Mouse (Mus musculus) left cerebral cortex, adult 8-10 months (tissue): ENCODE measurements at regions not wholly inside any gene's neighbourhood (a gene's known extent, or its start where the extent isn't known, plus 50 kb on each side); places are given as distances from the start of the nearest gene placed in this dataset.

ENCODE experiments used
- DNase-seq, 2 experiments: peaks; one replicate each; pipeline ENCODE4 v3.0.0; 2022; ENCODE audit warnings: low spot score in 2 of 2

DNA sequence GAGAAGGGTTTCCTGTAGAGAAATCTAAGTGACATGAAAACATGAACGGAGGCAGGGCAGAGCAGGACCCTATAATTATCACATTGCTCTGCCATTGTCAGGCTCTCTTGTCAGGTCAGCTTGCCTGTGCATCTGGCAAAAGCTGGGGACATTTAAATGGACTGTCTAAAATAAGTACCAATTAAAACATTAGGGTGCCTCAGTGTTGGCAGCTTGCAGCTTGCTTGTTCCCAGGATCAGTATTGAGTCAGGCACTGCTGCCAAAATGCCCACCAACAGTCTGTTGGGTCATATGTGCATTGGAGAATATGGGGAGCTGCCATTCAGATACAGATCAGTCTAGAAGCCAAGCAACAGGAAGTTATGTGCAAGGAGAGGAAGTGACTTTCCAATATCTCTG, 349.5 kb upstream of the B3gat1 start:
- DNase-seq, result no peak

DNA sequence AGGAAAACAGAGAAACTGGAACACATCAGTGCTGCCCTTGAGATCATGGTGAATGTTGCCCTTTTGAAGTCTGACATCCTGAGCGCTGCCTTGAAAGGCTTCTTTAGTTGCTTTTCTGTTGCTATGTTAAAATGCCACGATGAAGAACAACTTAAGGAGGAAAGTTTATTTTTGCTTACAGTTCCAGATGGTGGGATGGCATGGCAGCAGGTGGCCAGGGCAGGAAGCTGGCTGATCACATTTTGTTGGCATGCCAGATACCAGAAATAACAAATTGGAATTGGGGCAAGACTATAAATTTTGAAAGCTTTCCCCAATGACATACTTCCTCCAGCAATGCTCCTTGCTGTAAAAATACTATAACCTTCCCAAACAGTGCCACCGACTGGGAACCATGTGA, 334.9 kb upstream of the B3gat1 start:
- peak in 1 of 2 experiments; percentile 16 for DNase-seq

DNA sequence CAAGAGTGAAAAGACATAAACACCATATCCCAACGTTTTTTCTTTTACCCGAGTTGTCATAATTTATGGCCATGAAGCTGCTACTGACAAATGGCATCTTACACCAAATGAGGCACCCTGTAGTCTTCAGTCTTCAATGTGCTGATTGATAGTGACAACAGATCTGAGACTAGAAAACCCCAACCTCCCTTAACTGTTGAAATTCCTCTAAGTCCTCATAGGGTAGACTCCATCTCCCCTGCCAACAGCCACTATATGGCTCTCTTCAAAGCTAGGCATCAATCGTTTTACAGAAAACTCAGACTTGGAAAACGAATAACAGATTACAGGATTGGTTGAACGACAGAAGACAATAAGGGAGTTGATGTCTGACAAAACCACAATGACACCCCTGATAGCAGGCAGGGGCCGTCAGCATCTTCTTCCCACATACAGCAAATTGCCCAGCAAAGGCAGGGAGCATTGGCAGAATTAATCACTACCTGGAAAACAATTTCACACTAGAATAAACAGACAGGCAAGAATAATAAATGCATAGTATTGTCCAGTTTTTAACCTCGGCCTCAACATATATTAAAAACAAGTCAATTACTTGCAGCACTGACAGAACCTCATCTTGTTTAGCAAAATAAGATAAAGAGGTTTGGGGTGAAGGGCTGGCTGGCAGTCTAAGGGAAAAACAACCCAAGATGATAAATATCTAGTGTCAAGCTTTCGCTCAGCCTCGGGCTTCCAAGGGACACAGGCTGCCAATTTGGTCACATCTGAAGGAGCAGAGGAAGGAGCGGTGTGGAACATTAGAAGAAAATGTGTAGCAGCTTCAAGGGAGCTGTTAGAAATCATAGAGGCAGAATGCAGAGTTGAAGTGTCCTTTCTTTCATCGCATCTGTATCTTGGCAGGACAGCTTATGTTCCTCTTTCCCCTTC, 310.4 kb upstream of the B3gat1 start:
- DNase-seq, result no peak

DNA sequence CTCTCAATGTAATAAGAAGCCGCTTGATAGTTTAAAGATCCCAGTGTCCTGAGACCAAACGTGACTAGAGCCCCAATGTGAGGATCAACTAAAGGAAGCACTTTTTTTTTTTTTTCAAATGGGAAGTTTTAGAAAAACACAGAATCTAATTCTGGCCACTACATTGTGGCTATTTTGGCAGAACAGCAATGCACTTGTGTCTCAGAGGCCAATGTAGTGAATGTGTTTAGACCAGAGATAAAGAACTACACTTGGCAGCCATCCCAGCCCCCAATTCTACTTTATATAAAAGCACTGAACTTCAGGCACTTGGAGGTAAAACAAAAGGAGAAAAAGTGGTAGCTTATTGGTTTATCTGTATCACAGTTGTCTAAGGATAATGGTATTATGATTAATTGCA, 298.0 kb upstream of the B3gat1 start:
- DNase-seq, result peak in 1 of 2 experiments; percentile 35

DNA sequence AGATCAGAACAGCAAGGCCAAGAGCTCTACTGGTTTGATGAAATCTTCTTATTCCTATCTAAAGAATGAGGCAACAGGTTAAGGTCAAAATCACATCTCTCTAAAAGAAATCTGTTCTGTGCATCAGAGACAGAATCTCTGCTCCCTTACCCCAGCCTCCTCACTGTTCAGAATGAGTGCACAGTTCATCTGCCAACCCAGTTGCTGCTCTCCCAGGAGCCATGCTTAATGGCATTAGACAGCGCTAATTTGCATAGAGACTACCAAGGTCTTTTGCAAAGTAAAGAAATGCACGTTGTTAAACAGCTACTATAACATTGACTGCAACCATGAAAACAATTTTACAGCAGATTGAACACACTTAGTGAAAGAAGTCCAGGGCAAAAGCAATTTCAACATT, 296.3 kb upstream of the B3gat1 start:
- no peak for DNase-seq

DNA sequence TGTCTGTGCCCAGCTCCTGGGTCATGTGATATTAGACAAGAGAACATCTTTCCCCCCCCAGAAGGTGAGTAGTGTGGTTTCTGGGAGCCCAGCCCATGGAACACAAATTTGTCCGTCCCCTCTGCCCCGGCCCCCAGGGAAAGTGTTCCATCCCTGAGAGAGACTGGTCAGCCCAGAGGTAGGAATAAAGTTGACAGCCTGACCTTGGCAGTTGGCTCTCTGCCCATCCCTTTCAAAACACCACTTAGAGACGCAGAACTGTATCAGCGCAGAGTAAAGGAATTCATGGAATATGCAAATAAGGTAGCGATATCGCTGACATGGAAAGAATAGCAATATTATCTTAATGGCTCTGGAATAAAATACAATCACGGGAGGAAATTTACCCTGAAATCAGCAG, 279.6 kb upstream of the B3gat1 start:
- DNase-seq, result no peak

DNA sequence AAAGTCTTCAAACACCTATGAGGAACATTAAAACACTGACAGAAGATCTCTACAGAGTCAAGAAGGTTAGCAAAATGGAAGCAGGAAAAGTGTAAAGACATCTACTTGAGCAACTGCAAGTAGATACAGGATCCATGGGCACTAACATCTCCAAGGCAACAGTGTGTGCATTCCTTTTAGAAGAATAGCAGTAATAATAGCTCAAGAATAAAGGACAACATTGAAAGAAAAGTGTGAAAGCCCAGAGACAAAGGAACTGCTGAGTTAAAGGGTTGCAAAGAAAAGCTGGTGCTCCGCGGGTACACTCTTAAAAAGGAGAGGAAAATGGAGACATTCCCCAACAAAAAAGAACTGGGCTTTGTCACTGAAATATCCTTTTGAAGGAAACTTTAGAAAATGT, 272.4 kb upstream of the B3gat1 start:
- DNase-seq, result no peak

DNA sequence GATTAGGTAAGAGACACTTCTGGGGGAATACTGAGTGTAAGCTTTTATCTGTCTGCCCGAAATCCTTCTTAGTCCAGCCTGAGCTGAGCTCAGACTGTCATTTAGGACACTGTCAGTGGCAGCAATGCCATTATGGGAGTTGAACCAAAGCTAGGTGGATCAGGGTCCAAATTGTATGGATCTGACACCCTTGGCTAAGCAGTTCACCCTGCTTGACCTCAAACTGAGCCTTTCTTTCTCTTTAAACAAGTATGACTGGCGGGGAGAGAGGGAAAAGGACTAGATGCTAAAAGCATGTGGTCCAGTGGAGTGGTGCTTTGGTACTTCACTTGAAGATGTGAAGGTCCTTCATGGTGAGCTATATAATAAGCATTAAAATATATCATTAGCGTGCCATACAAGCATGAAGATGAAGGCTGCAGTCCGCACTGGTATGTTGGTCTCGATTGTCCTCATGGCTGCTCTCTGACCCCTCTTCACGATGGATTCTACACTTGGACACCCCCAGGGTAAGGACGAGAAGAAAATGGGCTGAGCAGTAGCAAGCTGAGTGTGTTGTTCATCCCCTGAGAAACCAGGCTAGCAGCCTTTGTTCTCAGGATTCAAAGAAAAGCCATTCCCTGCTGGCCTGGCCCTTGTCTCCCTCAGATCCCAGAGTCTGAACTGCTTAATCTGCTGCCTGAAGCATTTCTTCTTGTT, 262.7 kb upstream of the B3gat1 start:
- DNase-seq, result no peak

DNA sequence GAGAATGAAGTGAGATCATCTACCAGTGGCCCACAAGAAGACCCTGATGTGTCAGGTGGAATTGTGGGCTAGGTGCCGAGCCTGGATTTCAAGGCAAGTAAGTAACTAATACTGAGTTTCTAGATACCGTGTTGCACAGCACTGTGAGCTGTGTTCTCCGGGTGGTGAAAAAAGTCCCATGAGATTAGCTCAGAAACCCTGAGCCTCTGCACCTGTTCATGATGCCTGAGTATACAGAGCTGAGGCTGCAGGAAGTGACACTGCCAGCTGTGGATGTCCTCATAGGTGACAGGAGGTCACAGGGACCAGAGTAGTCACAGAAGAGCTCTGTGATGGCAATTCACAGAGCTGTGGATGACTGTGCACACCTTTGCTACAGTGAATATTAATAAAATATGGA, 257.2 kb upstream of the B3gat1 start:
- DNase-seq, result no peak

DNA sequence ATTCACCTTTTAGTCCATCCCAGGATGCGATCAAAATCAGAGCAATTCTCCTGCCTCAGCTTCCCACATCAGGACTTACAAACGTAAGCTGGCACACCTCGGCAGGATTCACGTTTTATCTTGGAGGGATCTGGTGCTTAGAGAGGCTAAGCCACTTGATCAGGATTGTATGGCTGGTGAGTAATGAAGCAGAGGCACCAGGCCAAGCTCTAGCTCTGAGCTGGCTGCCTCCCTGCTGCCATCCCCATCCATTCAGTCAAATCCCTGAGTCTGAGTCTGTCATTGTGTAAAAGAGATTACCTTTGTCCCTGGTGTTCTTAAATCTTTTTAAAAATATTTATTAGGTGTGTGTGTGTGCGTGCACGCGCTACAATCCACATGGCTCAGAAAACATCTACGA, 252.6 kb upstream of the B3gat1 start:
- no peak for DNase-seq

DNA sequence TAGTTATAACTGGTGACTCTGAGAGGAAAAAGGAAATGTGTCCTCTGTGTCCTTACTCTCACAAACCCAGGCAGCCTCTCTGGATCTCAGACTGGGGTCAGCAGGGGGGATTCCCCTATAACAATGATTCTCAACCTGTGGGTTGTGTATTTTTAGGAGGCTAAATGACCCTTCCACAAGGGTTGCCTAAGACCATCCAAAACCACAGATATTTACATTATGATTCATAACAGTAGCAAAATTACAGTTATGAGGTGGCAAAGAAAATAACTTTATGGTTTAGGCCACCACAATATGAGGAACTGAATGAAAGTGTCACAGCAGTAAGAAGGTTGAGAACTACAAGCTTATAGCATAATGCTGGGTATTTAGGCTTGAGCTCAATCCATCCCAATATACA, 251.6 kb upstream of the B3gat1 start:
- no peak for DNase-seq

DNA sequence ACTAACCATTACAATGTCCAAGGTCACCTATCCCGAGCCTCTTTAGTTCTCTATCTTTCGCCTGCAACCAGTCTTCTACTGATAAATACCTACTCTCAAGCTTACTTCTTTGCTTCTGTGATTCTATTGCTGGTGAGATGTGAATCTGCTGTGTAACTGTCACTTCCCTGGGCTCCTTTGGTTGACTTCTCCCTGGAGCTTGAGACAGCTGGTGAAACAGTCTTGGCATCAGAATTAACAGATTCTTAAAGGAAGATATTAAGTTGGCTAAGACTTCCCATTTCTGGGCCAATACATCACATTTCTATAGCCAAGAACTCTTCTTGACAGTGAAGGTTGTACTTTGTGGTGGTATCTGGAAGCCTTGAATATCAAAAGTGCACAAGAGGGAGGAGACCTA, 239.8 kb upstream of the B3gat1 start:
- DNase-seq, result no peak

DNA sequence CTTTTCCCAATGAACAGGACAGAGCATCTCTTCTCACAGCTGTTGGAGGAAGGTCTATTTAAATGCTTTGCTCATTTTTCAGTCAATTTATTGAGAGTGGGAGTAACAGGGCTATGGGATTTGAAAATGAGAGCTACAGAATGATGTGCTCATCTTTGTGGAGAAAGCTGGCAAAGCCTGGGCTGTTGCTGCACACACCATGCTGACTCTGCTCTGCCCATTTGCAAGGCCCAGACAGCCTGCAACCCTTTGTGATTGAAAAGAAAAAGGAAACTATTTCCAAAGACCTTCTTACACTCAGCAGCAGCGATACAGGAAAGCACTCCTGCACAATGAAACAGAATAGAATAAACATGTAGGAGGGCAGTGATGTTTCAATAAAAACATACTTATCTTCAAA, 231.5 kb upstream of the B3gat1 start:
- no peak for DNase-seq

DNA sequence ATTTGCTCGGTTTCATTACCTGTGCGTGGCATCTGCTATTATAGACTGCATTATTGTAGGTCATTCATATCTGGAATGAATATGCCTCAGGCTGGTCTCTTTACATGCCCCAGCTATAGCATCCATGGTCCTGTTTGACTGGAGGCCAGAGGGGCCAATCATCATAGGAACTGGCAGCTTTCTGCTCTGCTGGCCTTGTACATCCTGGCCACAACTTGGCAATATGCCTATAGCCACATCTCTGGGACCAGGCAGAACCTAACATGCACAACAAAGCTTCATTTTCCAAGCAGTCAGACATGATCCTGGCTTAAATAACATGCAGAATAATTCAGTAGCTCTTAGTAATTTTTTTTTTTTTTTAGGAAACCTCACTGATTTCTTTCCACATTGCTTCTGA, 227.6 kb upstream of the B3gat1 start:
- no peak for DNase-seq

DNA sequence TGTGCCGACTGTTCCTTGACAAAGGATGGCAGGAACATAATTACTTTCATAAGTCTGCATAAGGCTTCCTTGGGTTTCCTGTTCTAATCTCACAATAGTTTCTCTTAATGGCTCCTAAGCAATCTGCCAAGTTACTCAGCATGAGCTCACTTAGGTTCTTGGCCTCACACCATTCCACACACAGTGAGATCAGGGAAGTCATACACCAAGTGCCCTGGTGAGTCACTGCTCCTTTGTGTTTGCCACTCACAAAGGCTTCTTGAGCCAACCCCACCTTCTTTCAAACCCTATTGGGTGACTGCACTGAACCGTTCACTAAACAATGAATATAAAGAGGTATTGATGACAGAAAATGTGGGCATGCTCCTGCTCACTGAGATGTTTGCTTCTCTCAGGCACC, 214.9 kb upstream of the B3gat1 start:
- DNase-seq, result no peak

DNA sequence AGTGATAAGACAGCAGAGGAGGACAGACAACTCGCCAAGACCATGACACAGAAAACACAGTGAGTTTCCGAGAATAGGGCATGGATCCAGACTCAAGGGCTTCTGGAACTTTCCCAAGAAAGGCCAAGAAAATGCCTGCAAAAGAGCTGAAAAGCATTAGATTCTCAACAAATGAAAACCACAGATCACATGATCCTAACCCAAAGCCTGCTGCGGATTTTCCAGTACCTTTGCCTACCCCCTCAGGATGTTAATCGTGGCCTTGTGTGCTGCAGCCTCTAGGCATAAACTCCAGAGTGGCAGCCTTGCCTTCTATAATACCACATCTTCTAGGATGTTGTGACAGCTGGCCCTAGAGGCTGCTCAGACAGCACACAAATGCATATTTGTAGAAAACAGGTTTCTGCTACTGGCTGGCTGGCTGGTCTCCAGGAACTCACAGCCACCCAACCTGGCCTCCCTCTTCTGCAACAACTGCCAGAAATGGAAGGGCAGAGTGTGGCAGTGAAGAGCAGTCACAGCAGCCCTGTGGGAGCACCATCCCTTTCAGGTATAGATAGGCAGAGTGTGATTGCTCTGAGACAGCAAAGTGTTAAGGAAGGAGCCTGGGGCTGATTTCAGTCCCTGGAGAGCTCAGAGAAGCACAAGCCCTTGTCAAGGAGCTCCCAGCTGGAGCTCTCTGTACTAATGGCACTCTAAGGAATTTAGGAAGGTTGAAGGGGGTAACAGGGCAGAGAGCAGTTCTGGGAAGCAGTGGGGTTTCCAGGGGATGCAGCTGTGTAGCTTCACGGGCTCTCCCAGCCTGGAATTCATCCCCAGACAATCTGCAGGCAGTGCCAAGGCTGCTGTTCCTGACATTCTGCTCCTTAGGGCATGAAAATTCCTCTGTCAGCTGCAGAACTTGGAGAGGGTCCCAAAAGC, 213.7 kb upstream of the B3gat1 start:
- peak in 1 of 2 experiments; percentile 12 for DNase-seq

DNA sequence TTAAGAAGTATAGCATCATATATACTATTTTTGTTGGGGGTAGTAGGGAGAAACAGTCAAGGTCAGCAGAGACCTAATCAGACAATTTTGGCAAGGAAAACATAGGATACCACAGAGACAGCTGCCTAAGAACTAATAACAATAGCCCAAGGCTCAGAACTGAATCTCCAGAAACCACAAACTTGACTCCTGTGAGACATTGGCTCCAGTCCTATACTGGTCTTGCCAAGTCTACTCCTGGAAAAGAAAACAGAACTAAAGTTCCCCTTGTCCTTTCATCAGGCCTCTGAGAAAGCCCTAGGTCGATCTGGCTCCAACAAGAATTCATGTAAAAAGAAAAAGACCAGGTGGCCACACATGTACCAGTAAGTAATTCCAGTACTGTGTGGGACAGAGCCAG, 209.4 kb upstream of the B3gat1 start:
- DNase-seq, result no peak

DNA sequence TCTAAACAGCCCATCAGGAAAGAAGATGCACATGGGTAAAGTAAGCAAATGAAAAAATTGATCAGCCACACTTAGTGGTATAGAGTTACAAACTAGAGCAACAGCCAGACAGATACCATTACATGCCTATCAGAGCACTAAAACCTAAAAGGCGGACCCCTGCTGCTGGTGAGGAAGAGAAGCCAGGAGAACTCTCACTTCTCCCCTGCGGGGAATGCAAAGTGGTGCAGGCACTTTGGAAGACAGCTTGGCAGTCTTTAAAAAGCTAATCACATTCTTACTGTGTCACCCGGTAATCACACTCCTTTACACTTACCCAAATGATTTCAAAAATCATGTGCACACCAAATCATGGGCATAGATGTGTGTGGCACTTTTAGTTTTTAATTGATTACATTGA, 204.8 kb upstream of the B3gat1 start:
- DNase-seq, result no peak

DNA sequence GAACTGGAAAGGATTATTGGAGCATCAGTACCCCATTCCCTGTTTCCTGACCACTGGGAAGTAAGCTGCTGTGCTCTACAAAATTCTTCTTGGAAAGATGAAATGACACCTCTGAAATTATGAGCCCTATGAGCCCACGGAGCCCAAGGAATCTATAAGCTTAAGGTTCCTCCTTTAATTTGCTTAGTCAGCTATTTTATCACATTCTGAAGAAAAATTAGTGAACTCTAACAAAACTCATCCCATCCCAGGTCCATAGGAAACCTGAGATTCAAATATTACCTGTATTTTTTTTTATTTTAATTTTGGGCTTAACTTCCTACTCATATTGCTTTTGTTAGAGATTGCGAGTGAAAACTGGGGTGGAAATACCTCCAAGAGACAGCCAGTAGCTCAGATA, 194.5 kb upstream of the B3gat1 start:
- DNase-seq, result no peak

DNA sequence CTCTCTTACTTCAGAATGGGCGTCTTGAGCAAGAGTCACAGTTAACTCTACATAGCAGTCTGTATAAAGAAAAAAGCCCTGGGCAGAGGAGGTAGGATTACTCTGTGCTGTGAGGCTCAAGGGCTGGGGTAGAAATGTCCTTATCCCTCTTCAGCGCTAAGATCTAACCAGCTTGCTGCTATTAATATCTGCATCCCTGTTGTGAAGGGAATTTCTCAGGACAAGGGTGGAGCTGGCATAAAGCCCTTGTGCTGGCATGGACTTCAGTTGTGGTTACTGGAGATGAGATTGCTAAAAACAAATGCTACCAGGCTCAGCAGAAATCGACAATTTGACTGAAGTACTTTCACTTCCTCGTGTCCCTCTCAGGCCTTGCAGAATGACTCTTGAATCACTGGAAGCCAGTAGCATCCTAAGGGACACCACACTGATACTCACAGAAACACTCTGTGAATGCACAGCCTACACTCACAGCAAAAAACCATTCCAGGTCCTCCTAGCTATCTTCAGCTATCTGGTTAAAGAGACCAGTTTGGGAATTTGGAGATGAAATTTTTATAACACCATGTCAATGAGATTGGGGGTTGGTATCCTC, 185.1 kb upstream of the B3gat1 start:
- no peak for DNase-seq

DNA sequence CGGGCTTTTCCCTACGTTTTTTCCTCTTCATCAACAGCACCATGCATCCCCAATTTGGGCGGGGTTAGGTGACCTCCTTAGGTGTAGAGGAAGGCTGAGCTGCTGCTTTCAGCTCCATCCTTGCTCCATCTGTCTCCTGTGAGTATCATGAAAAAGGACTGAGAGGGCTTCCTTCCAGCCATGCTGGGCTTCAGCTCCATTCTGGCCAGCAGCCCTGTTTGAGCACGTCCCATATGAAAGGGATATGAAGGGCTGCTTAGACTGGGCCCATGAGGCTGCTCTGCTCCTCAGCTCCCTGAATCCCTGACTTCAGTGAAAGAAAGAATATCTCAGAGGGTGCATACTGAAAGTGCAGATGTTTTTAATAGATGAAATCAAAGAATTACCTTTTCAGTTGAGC, 184.4 kb upstream of the B3gat1 start:
- no peak for DNase-seq
